Mouse (Mus musculus) thymus, adult 2 months (tissue): ENCODE results near the gene Abraxas1.

ENCODE experiments used
- CTCF ChIP-seq: fragments of 200-500 bp; IDR thresholded peaks from 2 replicates; pipeline ENCODE4 v1.5.1; 2012; ENCODE audit warnings: mild to moderate bottlenecking, control low read depth, low read length, moderate library complexity, borderline replicate concordance; ENCODE audit not compliant: control insufficient read depth, poor library complexity, insufficient read depth; ENCODE audit errors: extremely low read depth
- POLR2A ChIP-seq: fragments of 200-500 bp; IDR thresholded peaks from 2 replicates; pipeline ENCODE4 v1.6.1; 2012; ENCODE audit warnings: mild to moderate bottlenecking, low read length, control low read depth, moderate library complexity; ENCODE audit not compliant: control insufficient read depth, poor library complexity, insufficient read depth; ENCODE audit errors: extremely low read depth

- TF ChIP-seq POLR2A (no peak), CTCF (no peak)
Observed at GRCm38 (mm10) chr5:100847143-100847542, 26.4 kb upstream of the Abraxas1 start.
